Mouse (Mus musculus): ENCODE measurements around the gene Fbxl20.
A peak's percentile ranks its signal among the peaks of the same experiment; 100 is the strongest.

The Fbxl20 gene

GRCm38 (mm10) chr11:98088224-98088623 lies 62.0 kb downstream of the Fbxl20 start:
- DNase-seq (ENCODE audit: low spot score in 2 of 2): peak; percentile 35 to 37

GRCm38 (mm10) chr11:98086574-98086973 lies 63.6 kb downstream of the Fbxl20 start:
- no peak for DNase-seq (ENCODE audit: low spot score in 2 of 2)

- DNase-seq (ENCODE audit: low spot score in 2 of 2): peak; percentile 52 to 65
These were observed 64.1 kb downstream of the Fbxl20 start for GRCm38 (mm10) chr11:98086141-98086540.

GRCm38 (mm10) chr11:98082745-98083144 lies 67.5 kb downstream of the Fbxl20 start:
- DNase-seq (ENCODE audit: low spot score in 2 of 2): no peak

GRCm38 (mm10) chr11:98080450-98080849 lies 69.8 kb downstream of the Fbxl20 start:
- DNase-seq (ENCODE audit: low spot score in 2 of 2): no peak

GRCm38 (mm10) chr11:98077086-98077485 lies 73.1 kb downstream of the Fbxl20 start:
- DNase-seq (ENCODE audit: low spot score in 2 of 2): no peak

GRCm38 (mm10) chr11:98075195-98075808 lies 74.9 kb downstream of the Fbxl20 start:
- peak; percentile 97 to 98 for DNase-seq (ENCODE audit: low spot score in 2 of 2)

GRCm38 (mm10) chr11:98073442-98073841 lies 76.8 kb downstream of the Fbxl20 start:
- no peak for DNase-seq (ENCODE audit: low spot score in 2 of 2)

GRCm38 (mm10) chr11:98067255-98067654 lies 82.9 kb downstream of the Fbxl20 start:
- DNase-seq (ENCODE audit: low spot score in 2 of 2): no peak

- no peak for DNase-seq (ENCODE audit: low spot score in 2 of 2)
These were observed 84.0 kb downstream of the Fbxl20 start for GRCm38 (mm10) chr11:98066201-98066600.

GRCm38 (mm10) chr11:98061904-98062562 lies 88.2 kb downstream of the Fbxl20 start:
- DNase-seq (ENCODE audit: low spot score in 2 of 2): peak; percentile 58 to 59

- DNase-seq (ENCODE audit: low spot score in 2 of 2): no peak
These were observed 88.8 kb downstream of the Fbxl20 start for GRCm38 (mm10) chr11:98061441-98061840.

- peak; percentile 58 to 66 for DNase-seq (ENCODE audit: low spot score in 2 of 2)
These were observed 90.0 kb downstream of the Fbxl20 start for GRCm38 (mm10) chr11:98060104-98060692.

GRCm38 (mm10) chr11:98059662-98060061 lies 90.5 kb downstream of the Fbxl20 start:
- DNase-seq (ENCODE audit: low spot score in 2 of 2): no peak

GRCm38 (mm10) chr11:98057998-98058397 lies 92.2 kb downstream of the Fbxl20 start:
- no peak for DNase-seq (ENCODE audit: low spot score in 2 of 2)

- peak in 1 of 2 experiments; percentile 63 for DNase-seq (ENCODE audit: low spot score in 2 of 2)
These were observed 92.7 kb downstream of the Fbxl20 start for GRCm38 (mm10) chr11:98057466-98057865.

- DNase-seq (ENCODE audit: low spot score in 2 of 2): peak in 1 of 2 experiments; percentile 70
These were observed 97.0 kb downstream of the Fbxl20 start, which contains the start of gene Stac2 for GRCm38 (mm10) chr11:98052989-98053834. Stac2 (minus strand) TSS chr11:98053462.

GRCm38 (mm10) chr11:98052129-98052988 lies 97.8 kb downstream of the Fbxl20 start:
- DNase-seq (ENCODE audit: low spot score in 2 of 2): no peak

GRCm38 (mm10) chr11:98051611-98052128 lies 98.5 kb downstream of the Fbxl20 start:
- no peak for DNase-seq (ENCODE audit: low spot score in 2 of 2)

GRCm38 (mm10) chr11:98050940-98051339 lies 99.3 kb downstream of the Fbxl20 start:
- no peak for DNase-seq (ENCODE audit: low spot score in 2 of 2)

GRCm38 (mm10) chr11:98050520-98050815 lies 99.7 kb downstream of the Fbxl20 start:
- DNase-seq (ENCODE audit: low spot score in 2 of 2): no peak

Measured in right cerebral cortex, adult 2 months (tissue).